Mouse (Mus musculus) intestine, postnatal 0 days (tissue): ENCODE data around the gene Trim8. TPM values are rescaled to one million over a fixed set of nuclear protein-coding genes. Genes with fewer than 3 reads are reported as not detected.
A peak's percentile ranks its signal among the peaks of the same experiment; 100 is the strongest.

Experiments used
- ATAC-seq: fragments of 200-750 bp; cut with Nextera tagmentation; 2 replicates; pipeline ENCODE4 v1.8.0; 2017; ENCODE audit warnings: mild to moderate bottlenecking, moderate TSS enrichment, moderate library complexity
- H3K27ac ChIP-seq: fragments of 300-500 bp; sonication (generic); 2 replicates; pipeline ENCODE4 v1.5.1; 2014; ENCODE audit warnings: mild to moderate bottlenecking, low read depth, low read length, moderate library complexity
- H3K27me3 ChIP-seq: fragments of 300-500 bp; sonication (generic); replicated peaks from 2 replicates; pipeline ENCODE4 v1.6.1; 2014; ENCODE audit warnings: low read length, mixed read lengths; ENCODE audit not compliant: control insufficient read depth, insufficient read depth
- H3K36me3 ChIP-seq: fragments of 300-500 bp; sonication (generic); 2 replicates; pipeline ENCODE4 v1.6.1; 2014; ENCODE audit warnings: mild to moderate bottlenecking, moderate library complexity; ENCODE audit not compliant: control insufficient read depth, insufficient read depth
- H3K4me1 ChIP-seq: fragments of 300-500 bp; sonication (generic); replicated peaks from 2 replicates; pipeline ENCODE4 v1.6.1; 2014; ENCODE audit warnings: antibody characterized with exemption, low read length, mixed read lengths; ENCODE audit not compliant: control insufficient read depth, insufficient read depth
- H3K4me2 ChIP-seq: fragments of 300-500 bp; sonication (generic); replicated peaks from 2 replicates; pipeline ENCODE4 v1.6.1; 2014; ENCODE audit warnings: low read depth, mild to moderate bottlenecking, moderate library complexity
- H3K4me3 ChIP-seq: fragments of 300-500 bp; sonication (generic); 2 replicates; pipeline ENCODE4 v1.5.1; 2014; ENCODE audit warnings: low read depth, low read length
- H3K9ac ChIP-seq: fragments of 300-500 bp; sonication (generic); 2 replicates; pipeline ENCODE4 v1.6.1; 2014; ENCODE audit warnings: mild to moderate bottlenecking, low read depth, low read length
- H3K9me3 ChIP-seq: fragments of 300-500 bp; sonication (generic); 2 replicates; pipeline ENCODE4 v1.6.1; 2016; ENCODE audit warnings: mixed run types; ENCODE audit not compliant: control insufficient read depth
- CTCF ChIP-seq: sonication (generic); IDR thresholded peaks from 2 replicates; pipeline ENCODE4 v1.5.1; 2016; ENCODE audit warnings: low read depth, mild to moderate bottlenecking, control low read depth, antibody characterized with exemption, moderate library complexity
- WGBS: fragments of 180-500 bp; shearing (Covaris S2); extraction: QIAGEN DNeasy Blood & Tissue Kit; methylation state at CpG from one replicate; pipeline ENCODE4 v1.1.7; 2014; 5-methylcytosine and 5-hydroxymethylcytosine counted together
- polyA plus RNA-seq: library from polyadenylated mRNA; unstranded; fragments of >200 nt; fragmentation: Nextera tagmentation; extraction: Ambion mirVana; gene quantifications from 2 replicates; pipeline ENCODE4 v1.2.1, GENCODE M21; 2015

Trim8 gene
- polyA plus RNA-seq, 1 experiment from 2014 or later = 17.1 TPM

DNA sequence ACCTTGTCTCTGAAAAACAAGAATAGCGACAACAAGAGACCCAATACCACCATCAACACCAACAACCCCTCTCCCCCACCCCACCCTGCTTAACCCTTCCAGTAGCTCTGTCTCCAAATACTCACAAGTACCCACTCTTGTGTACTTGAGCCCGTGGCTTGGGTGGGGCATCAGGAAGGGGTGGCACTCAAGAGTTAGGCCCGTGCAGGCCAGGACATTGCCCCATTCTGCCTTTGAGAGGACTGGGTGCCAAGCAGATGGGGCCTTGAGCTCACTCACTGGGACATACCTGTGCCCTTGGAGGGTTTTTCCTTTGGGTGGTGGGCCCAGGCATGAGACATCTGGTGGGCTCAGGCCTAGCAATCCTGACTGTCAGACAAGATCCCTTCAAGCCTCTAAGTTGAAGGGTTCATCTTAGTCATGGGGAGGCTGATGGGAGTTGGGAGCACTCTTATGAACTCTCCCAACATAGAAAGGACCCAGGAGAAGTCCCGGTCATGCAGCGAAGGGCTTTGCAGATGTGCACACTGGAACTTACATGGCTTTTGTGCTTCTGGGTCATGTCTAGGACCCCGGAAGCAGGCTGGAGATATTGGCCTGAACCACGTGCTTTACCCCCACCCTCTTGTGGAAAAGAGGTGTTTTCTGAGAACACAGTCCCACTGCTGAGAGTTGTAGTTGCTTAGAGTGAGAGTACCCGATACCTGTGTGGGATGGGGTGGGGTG lies 4.3 kb downstream of the Trim8 start:
- Histone ChIP-seq H3K4me1 (peaks cover 29% of the 10 kb centered on the region; the same call in 1 of the 2 replicates), H3K4me3 (peak overlapping the region; percentile 91; the same call in 1 of the 2 replicates), H3K27me3 (no peaks in the 10 kb centered on the region), H3K9ac (0 out of 2 replicates have a peak overlapping the region, but pooled peaks have one; percentile 8), H3K9me3 (no peaks in the 10 kb centered on the region), H3K4me2 (peak overlapping the region; percentile 85), H3K27ac (0 out of 2 replicates have a peak overlapping the region, but pooled peaks have one; percentile 23), H3K36me3 (peaks cover 27% of the 10 kb centered on the region; the same call in 1 of the 2 replicates)
- no peak for ATAC-seq
- WGBS = 66% methylated on average over 8 of the region's 8 CpGs
- no peak for TF ChIP-seq CTCF

DNA sequence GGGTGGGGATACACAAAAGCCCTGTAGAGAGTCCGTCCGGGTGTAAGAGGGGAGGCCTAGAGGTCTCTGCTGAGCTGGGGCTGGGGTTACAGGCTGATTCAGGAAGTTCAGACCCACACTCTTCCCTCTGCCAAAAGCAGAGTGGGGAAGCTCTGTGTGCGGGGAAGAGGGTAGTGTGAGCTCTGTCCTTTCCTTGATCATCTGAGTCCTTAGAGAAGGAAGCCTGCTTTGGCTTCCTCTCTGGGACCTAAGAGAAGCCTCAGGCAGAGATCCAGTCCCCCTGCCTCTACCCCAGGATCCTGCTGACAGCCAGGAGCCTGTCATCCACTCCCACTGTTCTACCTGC lies 4.8 kb downstream of the Trim8 start:
- Histone ChIP-seq H3K9ac (no peak overlapping the region), H3K4me2 (peak overlapping the region; percentile 85), H3K27me3 (no peaks in the 10 kb centered on the region), H3K4me3 (no peak overlapping the region), H3K4me1 (peaks cover 29% of the 10 kb centered on the region; the same call in 1 of the 2 replicates), H3K27ac (0 out of 2 replicates have a peak overlapping the region, but pooled peaks have one; percentile 23), H3K9me3 (no peaks in the 10 kb centered on the region), H3K36me3 (peaks cover 27% of the 10 kb centered on the region; the same call in 1 of the 2 replicates)
- WGBS = 54% methylated on average over 3 of the region's 3 CpGs
- TF ChIP-seq CTCF = no peak
- ATAC-seq = no peak

DNA sequence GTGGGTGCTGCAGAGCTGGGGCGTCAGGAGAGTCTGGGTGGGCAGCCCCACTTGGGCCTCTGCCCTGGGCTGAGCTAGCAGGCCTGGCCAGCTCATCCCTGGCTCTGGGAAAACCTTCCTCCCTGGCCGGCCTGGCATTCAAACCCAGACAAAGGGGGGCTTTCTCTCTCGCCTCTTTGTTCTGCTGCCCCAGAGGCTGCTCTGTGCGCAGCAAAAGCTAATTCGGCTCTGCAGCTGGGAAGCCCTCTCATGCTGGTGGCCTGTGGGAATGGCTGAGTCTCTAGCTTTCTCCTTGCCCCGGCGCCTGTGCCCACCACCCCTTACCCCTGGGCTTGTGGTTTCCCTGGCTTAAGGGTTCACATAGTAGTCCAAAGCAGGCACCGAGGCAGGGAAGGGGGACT lies 5.7 kb downstream of the Trim8 start:
- Histone ChIP-seq H3K27ac (peak overlapping the region; percentile 55; the same call in 1 of the 2 replicates), H3K36me3 (peaks cover 28% of the 10 kb centered on the region; the same call in 1 of the 2 replicates), H3K4me2 (peak overlapping the region; percentile 85), H3K4me3 (no peak overlapping the region), H3K4me1 (peaks cover 29% of the 10 kb centered on the region; the same call in 1 of the 2 replicates), H3K9ac (0 out of 2 replicates have a peak overlapping the region, but pooled peaks have one; percentile 1), H3K27me3 (no peaks in the 10 kb centered on the region), H3K9me3 (no peaks in the 10 kb centered on the region)
- TF ChIP-seq CTCF = no peak
- 90% methylated on average over 8 of the region's 8 CpGs for WGBS
- no peak for ATAC-seq

DNA sequence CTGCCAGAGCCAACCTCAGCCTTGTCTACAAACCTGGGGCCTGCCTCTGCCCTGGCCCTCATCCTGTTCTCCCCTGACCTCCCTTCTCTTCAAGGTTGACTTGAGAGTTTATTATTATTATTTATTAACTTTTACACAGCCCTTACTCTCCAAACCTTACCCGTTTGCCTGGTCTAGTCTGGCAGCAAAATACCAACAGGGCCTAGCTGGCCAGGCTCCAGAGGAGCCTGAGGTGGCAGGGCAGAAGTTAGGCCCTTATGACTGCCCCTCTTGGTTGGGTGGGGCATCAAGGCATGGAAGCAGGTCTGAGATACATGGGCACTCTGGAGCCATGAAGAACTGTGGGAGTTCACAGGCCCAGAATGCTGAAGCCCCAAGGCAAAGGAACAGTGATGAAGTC lies 6.3 kb downstream of the Trim8 start:
- Histone ChIP-seq H3K4me1 (peaks cover 29% of the 10 kb centered on the region; the same call in 1 of the 2 replicates), H3K27me3 (no peaks in the 10 kb centered on the region), H3K4me3 (no peak overlapping the region), H3K4me2 (peak overlapping the region; percentile 38), H3K27ac (peak overlapping the region; percentile 55; the same call in 1 of the 2 replicates), H3K9ac (0 out of 2 replicates have a peak overlapping the region, but pooled peaks have one; percentile 1), H3K36me3 (peaks cover 34% of the 10 kb centered on the region), H3K9me3 (no peaks in the 10 kb centered on the region)
- WGBS = 30% methylated on average over 1 of the region's 1 CpGs
- ATAC-seq = no peak
- TF ChIP-seq CTCF = no peak

DNA sequence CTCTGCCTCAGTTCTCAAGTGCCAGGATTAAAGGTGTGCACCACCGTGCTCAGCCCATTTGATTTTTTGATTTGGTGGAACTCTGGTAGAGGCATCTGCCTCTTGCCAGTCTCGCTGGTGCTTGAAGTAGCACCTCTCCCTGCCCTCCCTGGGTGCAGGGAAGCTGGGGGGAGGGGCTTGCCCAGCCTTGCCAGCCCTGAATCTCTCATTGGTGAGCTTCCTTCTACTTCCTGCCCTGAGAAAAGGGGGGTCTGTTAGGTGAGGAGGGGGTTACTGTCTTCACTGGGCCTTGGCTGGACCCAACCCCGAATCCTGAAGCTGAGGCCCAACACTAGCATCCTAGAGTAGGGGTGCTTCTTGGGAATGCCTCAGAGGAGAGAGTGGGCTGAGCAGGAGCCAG lies 7.2 kb downstream of the Trim8 start:
- Histone ChIP-seq H3K36me3 (peaks cover 43% of the 10 kb centered on the region), H3K4me3 (no peak overlapping the region)

DNA sequence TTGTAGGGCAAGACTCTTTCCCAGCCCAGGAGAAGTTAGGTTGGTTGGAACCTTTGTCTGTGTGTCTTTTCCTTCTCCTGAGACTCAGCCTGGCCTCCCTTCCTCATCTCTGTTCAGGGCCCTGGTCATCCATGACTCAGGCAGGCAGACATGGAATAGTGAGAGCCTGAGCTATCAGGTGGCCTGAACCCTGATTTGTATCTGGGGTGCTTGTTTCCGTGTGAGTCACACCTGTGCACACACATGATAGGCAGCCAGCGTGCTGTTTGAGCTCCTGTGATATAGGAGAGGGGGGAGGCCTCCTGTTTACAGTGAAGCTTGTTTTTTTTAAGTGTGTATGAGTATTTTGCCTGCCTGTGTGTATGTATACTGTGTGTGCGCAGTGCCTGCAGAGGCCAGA lies 7.7 kb downstream of the Trim8 start:
- Histone ChIP-seq H3K4me3 (no peak overlapping the region), H3K4me2 (peak overlapping the region; percentile 38; the same call in 1 of the 2 replicates), H3K36me3 (peaks cover 47% of the 10 kb centered on the region), H3K4me1 (peaks cover 29% of the 10 kb centered on the region; the same call in 1 of the 2 replicates), H3K9me3 (no peaks in the 10 kb centered on the region), H3K27me3 (no peaks in the 10 kb centered on the region), H3K27ac (peak overlapping the region; percentile 64), H3K9ac (no peak overlapping the region)
- ATAC-seq = peak; percentile 55
- no peak for TF ChIP-seq CTCF
- WGBS = 48% methylated on average over 3 of the region's 3 CpGs

More for the DNA sequence above, 7.2 kb downstream of the Trim8 start:
- TF ChIP-seq CTCF = no peak
- H3K27ac ChIP-seq = peak overlapping the region; percentile 64
- peaks cover 29% of the 10 kb centered on the region; the same call in 1 of the 2 replicates for H3K4me1 ChIP-seq
- no peak overlapping the region for H3K9ac ChIP-seq
- peak overlapping the region; percentile 38 for H3K4me2 ChIP-seq
- H3K27me3 ChIP-seq = no peaks in the 10 kb centered on the region
- WGBS = 45% methylated on average over 3 of the region's 3 CpGs
- no peak for ATAC-seq
- H3K9me3 ChIP-seq = no peaks in the 10 kb centered on the region
